Comparison of ENCODE assay signal across 10 mouse cellular contexts in genomic region chr2:174334415-174334814, GRCm38 (mm10). TPM values are rescaled to one million over a fixed set of nuclear protein-coding genes. Genes with fewer than 3 reads are reported as not detected.
DNase-seq lines count a peak whose midpoint lies in the region; ATAC-seq and TF ChIP-seq lines count a peak whose summit lies in the region.
"Had no signal": no experiment of that assay in that cellular context is flagged by ENCODE, and none has a peak within 500 bp of the region (broad histone marks: within the 10 kb centered on the region; RNA-seq: fewer than 3 reads in every experiment).

No protein-coding gene starts in this region.

- no peak for ATAC-seq in lung, embryonic 14.5 days (ENCODE audit: insufficient read depth)
- ATAC-seq in heart, embryonic 11.5 days (replicated peaks; ENCODE audit: insufficient number of reproducible peaks, low FRiP score, low TSS enrichment): no peak
- no peak for ATAC-seq in monocyte, adult 5-6 weeks (replicated peaks; ENCODE audit: insufficient number of reproducible peaks, low FRiP score, low TSS enrichment, poor library complexity, severe bottlenecking)

- 61% methylated on average over 10 of the region's 10 CpGs for WGBS in lung, embryonic 14.5 days
- whole genome bisulfite sequencing in heart, embryonic 11.5 days (ENCODE audit: insufficient replicate concordance): 69% methylated on average over 10 of the region's 10 CpGs

- TF ChIP-seq CTCF in lung, embryonic 14.5 days (IDR thresholded peaks at IDR 0.05; ENCODE audit: low read depth): no peak

- no peaks in the 10 kb centered on the region for H3K27me3 ChIP-seq in lung, embryonic 14.5 days (ENCODE audit: insufficient read depth, low read length)
- H3K27me3 ChIP-seq in heart, embryonic 11.5 days (ENCODE audit: control insufficient read depth, insufficient read depth, low read length): no peaks in the 10 kb centered on the region
- H3K27me3 ChIP-seq: midbrain, embryonic 12.5 days had no signal

- peaks cover 38% of the 10 kb centered on the region for H3K36me3 ChIP-seq in lung, embryonic 14.5 days (ENCODE audit: insufficient read depth)
- peaks cover 3% of the 10 kb centered on the region; the same call in 1 of the 2 replicates for H3K36me3 ChIP-seq in heart, embryonic 11.5 days (ENCODE audit: control insufficient read depth, insufficient read depth, low read length)
- H3K36me3 ChIP-seq: midbrain, embryonic 12.5 days had no signal

- peak; percentile 48 for DNase-seq in cerebellum, adult 9-11 months
- DNase-seq in cerebellum, adult 11 months: no peak
- no peak for DNase-seq in lung, embryonic 14.5 days
- no peak for DNase-seq in lung, postnatal 14 days
- peak; percentile 19 for DNase-seq in lung, postnatal 10 days
- DNase-seq in embryo, embryonic 9.5 days (ENCODE audit: extremely low spot score): no peak
- DNase-seq: thymus, postnatal 25 days had no signal

- peaks cover 14% of the 10 kb centered on the region for H3K4me1 ChIP-seq in lung, embryonic 14.5 days (ENCODE audit: insufficient read depth)
- H3K4me1 ChIP-seq in heart, embryonic 11.5 days (ENCODE audit: control insufficient read depth, insufficient read depth, low read length): peaks cover 62% of the 10 kb centered on the region

- no peaks in the 10 kb centered on the region for H3K9me3 ChIP-seq in lung, embryonic 14.5 days (ENCODE audit: low read depth, low read length)
- no peaks in the 10 kb centered on the region for H3K9me3 ChIP-seq in heart, embryonic 11.5 days (replicated peaks; ENCODE audit: control insufficient read depth, low read length)
- H3K9me3 ChIP-seq: midbrain, embryonic 12.5 days had no signal

- H3K27ac ChIP-seq in lung, embryonic 14.5 days (ENCODE audit: low read depth): no peak overlapping the region
- peak overlapping the region; percentile 24; the same call in 1 of the 2 replicates for H3K27ac ChIP-seq in heart, embryonic 11.5 days (ENCODE audit: low read depth, low read length)
- H3K27ac ChIP-seq: midbrain, embryonic 12.5 days had no signal

- H3K9ac ChIP-seq in lung, embryonic 14.5 days: 0 out of 2 replicates have a peak overlapping the region, but pooled peaks have one; percentile 21
- no peak overlapping the region for H3K9ac ChIP-seq in heart, embryonic 11.5 days (ENCODE audit: low read depth, low read length)
- H3K9ac ChIP-seq: midbrain, embryonic 12.5 days had no signal

- no peak overlapping the region for H3K4me3 ChIP-seq in lung, embryonic 14.5 days (ENCODE audit: low read depth, low read length)
- no peak overlapping the region for H3K4me3 ChIP-seq in heart, embryonic 11.5 days (ENCODE audit: low read depth, low read length)
- H3K4me3 ChIP-seq: midbrain, embryonic 12.5 days had no signal

- H3K4me2 ChIP-seq in lung, embryonic 14.5 days: peak overlapping the region; percentile 76
- H3K4me2 ChIP-seq in heart, embryonic 11.5 days: peak overlapping the region; percentile 11; the same call in 1 of the 2 replicates
- H3K4me2 ChIP-seq: midbrain, embryonic 12.5 days had no signal

RNA-seq across cellular contexts. Expression of gene Gm20721, which starts 12.1 kb away (rescaled TPM):
- 11.3 and 14.7 TPM in 2 replicates for polyA plus RNA-seq in lung, embryonic 14.5 days (2014; fragmentation: Nextera tagmentation; extraction: Ambion mirVana)
- polyA plus RNA-seq in heart, embryonic 11.5 days (2014; fragmentation: Nextera tagmentation; extraction: Ambion mirVana): 5.6 and 8.6 TPM in 2 replicates
- 8.0 to 16.0 TPM (median 12.4 TPM) in 3 replicates for total RNA-seq in monocyte, adult 5-6 weeks (2017)

RNA-seq across cellular contexts. Expression of gene Gnas, which starts 50.3 kb away (rescaled TPM):
- 1,980 and 2,011 TPM in 2 replicates for polyA plus RNA-seq in lung, embryonic 14.5 days (2014; fragmentation: Nextera tagmentation; extraction: Ambion mirVana)
- 1,095 and 1,127 TPM in 2 replicates for polyA plus RNA-seq in heart, embryonic 11.5 days (2014; fragmentation: Nextera tagmentation; extraction: Ambion mirVana)
- 224 to 349 TPM (median 269 TPM) in 3 replicates for total RNA-seq in monocyte, adult 5-6 weeks (2017)

Comparison
In these comparisons a context has a peak if more than half of its experiments do, and no peak if none do; other contexts are left out.
1. DNase-seq: peak in cerebellum, adult 9-11 months (single experiment) and lung, postnatal 10 days (single experiment); none in cerebellum, adult 11 months (single experiment), lung, embryonic 14.5 days (single experiment), lung, postnatal 14 days (single experiment) and embryo, embryonic 9.5 days (single experiment).